Mouse (Mus musculus) megakaryocyte progenitor cell, adult 5-6 weeks (primary cell): ENCODE results near the gene Snx7. TPM values are rescaled to one million over a fixed set of nuclear protein-coding genes. Genes with fewer than 3 reads are reported as not detected.
A peak's percentile ranks its signal among the peaks of the same experiment; 100 is the strongest.

Source experiments
- ATAC-seq: replicated peaks from 2 replicates; pipeline ENCODE4 v1.8.0; 2016; ENCODE audit warnings: mild to moderate bottlenecking, moderate TSS enrichment, inconsistent platforms; ENCODE audit not compliant: poor library complexity
- total RNA-seq, 2 experiments: library from RNA; stranded (forward) in 1 of 2; stranded (reverse) in 1 of 2; fragments of 157-497, 149-512 nt in 1 of 2; fragments of 200-1000 nt in 1 of 2; gene quantifications; 2 replicates each; pipeline versions ENCODE4 v1.2.3 to v1.2.4; 2015 to 2017

Gene Snx7
- total RNA-seq (2015) (5.2 and 6.1 TPM in 2 replicates), total RNA-seq (2017) (11.7 and 13.1 TPM in 2 replicates)

DNA sequence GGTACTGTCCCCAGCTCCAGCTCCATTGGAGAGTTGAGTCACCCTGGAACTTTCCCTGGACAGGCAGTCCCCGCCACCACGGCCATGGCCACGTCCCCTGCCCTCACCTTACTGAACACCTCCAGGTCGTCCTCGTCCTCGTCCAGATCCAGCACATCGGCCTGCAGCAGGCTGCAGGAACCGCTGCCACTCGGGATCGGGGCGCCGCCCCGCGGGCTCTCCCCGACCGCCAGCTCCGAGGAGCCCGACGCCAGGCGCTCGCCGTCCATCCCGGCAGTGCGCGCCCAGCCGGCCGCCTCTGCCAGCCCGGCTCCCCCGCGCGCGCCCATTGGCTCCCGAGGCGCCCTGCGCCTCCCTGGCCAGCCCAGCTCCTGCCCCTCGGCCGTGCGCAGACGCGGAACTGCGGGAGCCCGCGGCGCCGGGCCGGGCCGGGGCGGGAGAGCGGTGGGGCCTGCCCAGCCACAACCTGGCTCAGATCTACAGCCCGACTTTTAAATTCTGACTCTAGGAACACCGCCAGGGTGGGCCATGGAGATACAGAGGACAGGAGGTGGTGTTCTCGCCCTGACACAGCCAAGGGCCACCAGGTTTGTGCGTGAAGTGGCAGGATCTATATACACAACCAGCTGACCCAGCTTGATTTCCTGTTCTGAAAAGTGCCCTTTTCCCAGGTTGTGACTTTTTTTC is at the start of gene Snx7:
Gene Snx7, minus strand, starts transcription at position 300 of the 687 bp plus-strand sequence.
- peak; percentile 94 for ATAC-seq

DNA sequence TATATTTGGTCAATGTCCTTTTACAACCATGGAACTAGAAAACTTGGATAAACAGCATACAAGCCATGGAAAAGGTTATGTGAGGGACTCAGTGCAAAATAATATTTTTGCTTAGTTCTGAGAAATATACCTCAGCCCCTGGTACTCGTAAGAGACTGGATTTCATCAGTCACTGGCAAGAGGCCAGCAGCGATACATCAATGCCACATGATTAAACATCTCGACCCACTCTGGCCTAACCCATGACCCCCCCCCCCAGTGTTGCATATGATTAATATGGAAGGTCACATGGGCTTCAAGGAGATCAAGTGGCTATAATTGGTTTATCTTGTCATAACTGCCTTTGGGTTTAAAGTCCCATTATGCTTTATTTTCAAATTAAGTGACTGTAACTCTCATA is 46.7 kb upstream of the Snx7 start:
- ATAC-seq, result no peak

DNA sequence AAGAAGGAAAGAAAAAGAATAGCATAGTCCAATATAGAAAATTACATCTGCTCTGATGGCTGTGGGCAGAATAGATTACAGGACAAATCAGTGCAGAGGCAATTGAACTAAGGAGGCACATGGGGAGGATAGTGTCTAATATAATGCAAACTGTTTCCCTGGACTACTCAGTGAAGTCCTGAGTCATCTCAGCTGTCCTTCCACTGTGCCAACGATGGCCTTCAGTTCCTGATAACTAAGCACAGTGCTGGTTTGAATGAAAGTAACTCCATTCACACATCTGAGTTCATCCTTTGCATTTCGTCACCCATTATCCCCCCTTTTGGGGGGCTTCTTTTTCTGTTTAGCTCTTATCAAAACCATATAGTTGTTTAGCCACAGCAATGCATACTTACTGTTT is 25.0 kb upstream of the Snx7 start:
- no peak for ATAC-seq

DNA sequence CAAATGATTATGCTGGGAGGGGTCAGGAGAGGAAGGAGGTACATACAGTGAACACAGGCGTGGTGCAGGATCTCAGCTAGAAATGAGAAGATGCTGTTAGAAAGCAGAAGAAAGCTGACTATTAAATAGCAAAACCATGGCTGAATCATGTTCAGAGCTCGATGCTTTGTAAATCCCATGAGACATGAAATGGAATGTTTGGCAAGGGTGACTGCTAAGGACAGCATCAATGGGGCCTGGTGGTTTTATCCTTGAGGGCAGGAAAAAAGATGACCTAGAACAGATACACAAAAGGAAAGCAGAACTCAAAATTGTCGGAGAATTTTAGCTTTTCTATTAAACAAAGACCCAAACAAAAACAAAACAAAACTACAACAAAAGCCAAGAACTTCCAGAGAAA is 6.7 kb upstream of the Snx7 start:
- ATAC-seq, result no peak

DNA sequence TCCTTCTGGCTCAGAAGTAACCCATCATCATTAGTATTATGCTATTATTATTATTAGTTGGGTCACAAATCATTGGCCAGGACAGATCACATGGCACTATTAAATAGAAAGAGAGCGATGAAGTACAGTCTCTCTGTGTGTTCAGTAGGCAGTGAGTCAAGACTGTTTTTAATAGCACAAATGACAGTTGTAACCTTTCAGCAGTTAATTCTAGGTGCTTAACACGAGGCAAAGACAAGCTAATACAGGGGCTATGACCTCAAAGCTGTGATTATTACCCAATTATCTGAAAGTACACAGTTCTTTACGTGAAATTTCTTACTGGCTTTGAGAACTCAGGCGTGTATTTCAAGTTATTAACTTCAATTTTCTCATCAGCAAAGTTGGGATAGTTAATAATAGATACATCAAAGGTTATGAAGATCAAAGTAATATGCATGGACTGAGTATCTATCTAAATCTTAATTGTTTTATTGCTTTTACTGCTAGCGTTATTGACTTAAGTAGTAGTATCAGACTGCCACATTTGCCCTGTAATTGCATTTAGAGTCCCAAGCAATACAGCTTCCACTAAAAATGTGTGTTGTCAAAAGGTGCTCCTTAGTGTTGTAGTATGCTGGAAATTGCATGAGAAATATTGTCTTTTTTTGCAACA is 4.6 kb upstream of the Snx7 start:
- ATAC-seq, result no peak

DNA sequence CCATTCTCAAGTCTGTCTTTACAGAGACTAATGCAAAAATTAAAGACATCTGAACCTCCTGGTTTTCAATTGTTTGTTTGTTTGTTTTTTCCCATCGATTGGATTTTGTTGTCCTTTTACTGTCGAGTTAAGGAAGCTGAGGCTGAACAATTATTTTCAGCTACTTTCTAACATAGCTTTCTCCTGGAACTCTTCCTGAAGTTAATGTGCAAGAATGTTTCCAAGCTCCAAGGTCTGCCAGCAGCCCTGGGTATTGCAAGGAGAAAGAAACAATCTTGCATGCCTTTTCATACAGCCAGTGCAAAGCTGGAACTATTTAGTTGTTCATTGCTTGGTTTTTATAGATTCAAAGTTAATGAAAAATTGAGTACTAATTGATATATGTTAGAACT is 584 bp upstream of the Snx7 start:
- ATAC-seq, result no peak

DNA sequence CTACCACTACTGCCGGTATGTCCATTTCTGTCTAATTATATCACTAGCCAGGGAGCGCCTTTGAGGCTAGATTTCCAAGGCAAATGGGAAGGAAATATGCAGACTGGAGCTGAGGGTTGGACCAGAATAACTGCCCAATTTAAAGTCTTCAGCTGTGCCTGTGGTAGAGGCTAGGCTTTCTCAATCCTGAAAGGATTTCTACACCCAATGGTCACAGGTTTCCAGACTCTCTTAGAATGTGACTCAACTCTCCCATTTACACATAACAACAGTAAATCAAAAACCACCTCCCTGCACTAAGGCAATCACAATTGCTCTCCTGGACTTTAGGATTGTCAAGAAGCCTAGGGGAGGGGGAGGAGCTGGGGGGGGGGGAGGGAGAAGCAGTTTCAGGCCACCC is 645 bp downstream of the Snx7 start:
- peak; percentile 46 for ATAC-seq

DNA sequence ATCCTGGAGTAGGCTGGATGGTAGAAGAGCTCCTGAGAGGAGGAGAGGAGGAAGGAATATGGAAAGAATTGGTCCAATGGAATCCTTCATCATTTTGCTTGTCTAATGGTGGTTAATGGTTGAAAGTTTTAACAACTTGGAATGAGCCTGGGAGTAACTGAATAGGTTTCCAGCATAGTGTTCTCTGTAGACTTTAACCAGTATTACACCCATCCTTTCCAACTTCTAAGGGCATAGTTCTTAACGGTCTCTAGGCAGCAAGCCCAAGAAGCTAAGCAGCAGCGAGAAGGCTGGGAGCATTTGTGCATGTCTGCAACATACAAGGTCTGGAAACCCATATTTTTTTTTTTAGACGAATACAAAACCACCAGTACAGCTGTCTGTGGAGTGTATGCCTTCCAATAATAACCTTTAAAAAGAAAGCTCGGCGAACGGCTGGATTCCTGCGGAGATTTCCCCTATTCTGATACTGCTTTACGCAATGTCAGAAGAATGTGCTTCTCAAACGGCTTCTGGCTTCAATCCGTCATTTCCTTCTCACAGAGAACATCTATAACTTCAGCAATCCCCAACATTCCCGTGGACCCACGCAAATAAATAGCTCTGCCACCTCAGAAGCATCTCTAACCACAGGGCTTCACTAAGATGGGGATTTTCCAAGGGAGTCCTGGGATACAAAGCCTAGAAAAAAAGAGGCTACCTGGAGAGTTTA is 1.9 kb downstream of the Snx7 start:
- no peak for ATAC-seq

DNA sequence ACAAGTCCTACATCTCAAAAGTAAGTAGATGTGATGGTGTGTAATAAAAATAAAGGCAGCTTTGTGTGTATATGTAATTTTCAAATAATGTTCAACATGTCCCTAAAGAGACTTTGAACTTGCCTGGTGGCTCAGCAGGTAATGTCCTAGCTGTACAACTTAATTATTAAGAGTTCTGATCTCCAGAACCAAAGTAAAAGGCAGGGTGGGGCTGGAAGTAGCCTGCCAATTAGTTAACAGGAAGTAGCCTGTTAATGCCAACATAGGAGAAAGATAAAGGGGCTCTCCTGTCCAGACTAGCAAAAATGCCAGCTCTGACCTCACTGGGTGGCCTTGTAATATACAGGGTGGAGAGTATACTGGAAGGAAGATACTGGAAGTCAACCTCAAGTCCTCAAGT is 3.1 kb downstream of the Snx7 start:
- no peak for ATAC-seq

DNA sequence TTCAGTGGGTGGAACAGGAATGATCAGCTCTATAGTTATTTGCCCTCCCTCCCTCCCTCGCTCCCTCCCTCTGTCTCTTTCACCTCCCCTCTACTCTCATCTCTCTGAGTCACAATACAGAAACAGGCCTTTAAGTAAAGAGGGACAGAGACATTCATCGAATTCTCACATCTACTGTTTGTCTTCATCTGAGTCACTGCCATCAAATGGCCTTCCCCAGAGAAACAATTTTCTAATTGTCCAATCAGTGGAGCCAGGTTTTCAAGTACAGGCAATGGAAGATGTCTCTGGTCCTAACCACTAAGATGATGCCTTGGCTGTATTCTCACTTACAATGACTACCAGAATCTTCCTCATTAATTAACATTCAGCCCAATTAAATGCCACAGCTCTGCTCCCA is 5.8 kb downstream of the Snx7 start:
- ATAC-seq, result no peak

DNA sequence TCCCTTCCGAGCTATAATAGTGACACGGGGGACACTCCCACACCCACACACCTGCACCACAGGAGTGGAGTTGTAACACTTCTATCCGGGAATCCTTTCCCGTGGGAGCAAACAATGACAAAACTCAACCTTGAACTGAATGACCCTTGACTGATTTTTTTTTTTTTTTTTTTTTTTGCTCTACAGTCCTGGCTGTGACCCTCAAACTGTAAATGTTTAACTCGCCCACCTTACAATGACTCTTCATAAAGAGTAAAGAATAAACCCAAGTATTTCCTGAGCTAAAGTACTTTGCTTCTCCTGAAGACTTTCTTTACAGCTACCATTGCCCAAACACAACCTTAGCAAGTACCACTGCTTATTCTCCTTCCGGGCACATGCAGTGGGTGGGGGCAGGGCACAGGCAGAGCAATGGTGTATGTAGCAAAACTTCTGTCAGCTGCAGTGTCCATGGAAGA is 6.7 kb downstream of the Snx7 start:
- no peak for ATAC-seq

DNA sequence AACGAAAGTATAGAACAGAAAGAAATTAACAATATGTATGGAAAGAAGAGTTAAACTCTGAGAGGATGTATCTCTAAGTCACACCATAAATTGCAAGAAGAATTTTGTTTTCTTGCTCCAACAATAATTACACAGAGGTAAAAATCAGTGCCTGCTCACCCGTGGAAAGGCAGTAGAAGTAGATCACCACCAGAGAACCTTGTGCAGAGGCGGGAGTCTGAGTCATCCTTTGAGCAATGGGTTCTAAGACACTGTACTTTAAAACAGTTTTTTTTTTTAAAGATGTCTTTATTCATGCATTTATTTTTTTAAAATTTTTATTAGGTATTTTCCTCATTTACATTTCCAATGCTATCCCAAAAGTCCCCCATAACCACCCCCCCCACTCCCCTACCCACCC is 9.7 kb downstream of the Snx7 start:
- no peak for ATAC-seq

DNA sequence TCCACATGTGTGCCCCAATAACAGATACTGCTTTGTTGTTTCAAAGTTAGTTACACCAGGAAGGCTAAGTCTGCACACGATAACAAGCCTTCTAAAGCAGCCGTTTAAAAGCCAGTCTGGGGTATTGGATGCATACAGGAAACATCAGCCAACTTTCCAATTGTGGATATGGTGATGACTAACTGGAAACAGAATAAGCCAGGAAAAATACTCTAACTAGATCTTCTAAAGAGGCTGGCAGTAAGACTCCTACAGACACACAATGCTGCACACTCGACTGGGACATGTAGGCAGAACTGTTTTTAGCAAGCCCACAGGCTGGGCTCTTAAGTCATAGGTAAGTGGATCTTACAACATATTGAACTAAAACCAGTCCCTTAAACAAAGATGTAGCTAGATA is 15.0 kb downstream of the Snx7 start:
- no peak for ATAC-seq

DNA sequence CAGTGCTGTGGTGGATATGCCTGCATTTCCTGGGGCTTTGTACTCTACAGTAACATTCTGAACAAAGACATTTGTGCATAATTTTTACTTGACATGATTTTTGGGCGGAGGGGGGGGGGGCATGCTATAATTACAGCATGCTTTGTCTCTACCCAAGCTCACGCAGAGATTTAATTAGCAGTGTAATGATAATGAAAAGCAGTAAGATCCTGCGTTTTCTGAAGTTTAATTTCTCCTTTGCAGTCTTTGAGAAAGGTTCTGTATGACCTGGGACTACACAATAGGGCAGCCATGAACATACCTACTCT is 16.7 kb downstream of the Snx7 start:
- no peak for ATAC-seq

DNA sequence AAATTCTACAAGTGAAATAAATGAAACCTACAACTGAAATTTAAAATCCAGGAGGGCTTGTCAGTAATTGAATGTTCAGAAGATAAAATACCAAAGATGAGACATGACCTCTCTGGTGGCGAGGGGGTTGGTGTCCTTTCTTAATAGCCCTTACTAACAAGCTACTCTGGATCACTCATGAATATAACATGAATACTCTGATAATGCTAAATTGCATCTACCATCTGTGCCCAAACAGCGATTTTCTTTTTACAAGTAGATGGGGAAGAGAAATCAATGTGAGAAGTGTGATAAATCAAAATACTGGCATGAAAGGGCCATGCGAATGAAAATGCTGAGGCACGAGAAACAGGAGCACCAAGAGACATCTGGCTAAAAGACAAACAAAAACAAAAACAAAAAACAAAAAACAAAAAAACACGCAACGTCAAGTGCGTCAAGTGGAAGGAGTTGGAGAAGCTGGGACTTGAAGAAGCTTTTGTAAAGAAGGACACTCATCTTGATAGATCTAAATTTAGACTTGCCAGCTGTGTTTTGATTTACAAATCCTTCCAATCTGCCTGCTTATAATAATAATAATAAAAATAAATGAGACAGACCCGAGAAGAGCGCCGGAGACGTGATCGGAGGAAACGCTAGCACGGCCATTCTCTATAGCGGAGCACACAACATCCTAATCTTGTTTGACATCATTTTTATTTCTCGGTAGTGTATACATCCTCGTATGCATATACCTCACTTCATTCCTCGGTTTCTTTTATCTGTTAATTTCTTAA is 17.3 kb downstream of the Snx7 start:
- ATAC-seq, result no peak

DNA sequence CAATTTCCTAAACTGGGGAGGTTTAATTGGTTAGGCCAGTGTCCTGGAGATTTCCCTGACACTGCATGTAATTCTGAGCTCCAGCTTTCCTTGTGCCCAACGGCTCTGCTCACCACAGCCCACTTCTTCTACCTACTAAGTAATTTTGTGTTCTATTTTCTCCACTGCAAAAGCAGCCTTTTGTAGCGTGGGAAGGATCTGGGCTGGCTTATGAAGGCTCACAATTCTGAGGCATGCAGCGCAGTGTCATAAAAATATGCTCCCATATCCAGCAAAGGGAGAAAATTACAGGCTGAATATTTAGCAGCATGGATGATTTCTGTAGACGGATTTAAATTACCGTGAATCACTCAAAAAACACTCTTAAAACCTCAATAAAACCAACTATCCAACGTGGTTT is 19.9 kb downstream of the Snx7 start:
- no peak for ATAC-seq

DNA sequence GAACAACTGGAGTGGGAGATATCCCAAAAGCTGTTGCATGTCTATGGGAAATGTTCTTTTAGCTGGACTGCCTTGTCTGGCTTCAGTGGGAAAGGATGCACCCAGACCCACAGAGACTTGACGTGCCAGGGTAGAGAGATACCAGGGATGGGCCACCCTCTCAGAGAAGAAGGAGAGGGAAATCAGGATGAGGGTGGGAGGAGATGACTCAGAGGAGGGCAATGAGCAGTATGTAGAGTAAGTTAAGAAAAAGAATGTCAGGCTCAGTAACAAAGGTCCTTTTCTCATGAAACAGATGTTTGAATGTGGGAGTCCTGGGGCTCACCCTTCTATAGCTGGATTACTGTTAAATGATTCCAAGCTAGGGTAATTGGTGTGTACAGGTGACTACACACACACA is 26.1 kb downstream of the Snx7 start:
- no peak for ATAC-seq

DNA sequence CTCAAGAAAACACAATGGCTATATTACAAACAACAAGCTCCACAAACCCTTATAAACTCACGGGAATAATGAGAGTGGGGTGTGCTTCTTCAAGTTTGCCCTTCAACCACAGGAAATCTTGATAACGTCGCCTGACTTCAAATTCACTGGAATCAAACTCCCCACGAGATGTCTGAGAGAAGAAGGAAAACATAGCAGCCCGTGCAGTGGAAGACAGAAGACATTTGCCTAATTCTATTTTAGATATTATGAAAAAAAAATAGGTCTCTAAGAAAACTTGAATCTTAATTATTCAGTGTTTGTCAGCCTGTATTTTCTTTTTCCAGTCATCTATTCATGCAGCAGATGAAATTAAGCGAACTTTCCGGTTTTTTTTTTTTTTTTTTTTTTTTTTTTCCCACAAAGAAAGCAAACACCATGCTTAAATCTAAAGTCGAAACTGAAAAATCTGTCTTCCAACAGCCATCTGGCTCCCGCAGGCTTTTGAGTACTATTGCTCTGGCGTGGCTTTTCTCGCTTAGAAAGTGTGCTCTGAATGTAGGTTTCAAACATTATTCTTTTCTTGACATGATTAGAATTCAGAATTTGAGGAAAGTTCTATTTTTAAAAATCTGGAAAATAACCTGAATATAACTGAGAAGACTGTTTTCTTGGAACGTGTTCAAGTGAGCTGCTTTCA is 28.7 kb downstream of the Snx7 start:
- no peak for ATAC-seq

DNA sequence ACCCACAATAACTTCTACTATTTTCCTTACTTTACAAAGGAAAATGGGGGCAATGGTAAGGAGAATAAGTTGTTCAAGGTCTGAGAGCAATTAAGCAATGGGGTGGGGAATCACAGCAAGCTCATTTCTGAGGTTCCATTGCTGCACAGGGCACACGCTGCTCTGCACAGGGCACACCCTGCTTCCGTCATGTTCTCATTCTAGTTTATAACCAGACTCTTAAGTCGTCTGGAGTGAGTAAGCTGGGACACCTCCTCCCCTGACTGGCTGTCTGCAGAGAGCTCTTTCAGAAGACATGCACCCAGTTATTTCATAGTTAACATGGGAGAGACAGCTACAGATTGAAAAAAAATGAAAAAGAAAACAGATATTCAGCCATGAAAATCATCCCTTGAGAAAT is 30.7 kb downstream of the Snx7 start:
- ATAC-seq, result no peak

DNA sequence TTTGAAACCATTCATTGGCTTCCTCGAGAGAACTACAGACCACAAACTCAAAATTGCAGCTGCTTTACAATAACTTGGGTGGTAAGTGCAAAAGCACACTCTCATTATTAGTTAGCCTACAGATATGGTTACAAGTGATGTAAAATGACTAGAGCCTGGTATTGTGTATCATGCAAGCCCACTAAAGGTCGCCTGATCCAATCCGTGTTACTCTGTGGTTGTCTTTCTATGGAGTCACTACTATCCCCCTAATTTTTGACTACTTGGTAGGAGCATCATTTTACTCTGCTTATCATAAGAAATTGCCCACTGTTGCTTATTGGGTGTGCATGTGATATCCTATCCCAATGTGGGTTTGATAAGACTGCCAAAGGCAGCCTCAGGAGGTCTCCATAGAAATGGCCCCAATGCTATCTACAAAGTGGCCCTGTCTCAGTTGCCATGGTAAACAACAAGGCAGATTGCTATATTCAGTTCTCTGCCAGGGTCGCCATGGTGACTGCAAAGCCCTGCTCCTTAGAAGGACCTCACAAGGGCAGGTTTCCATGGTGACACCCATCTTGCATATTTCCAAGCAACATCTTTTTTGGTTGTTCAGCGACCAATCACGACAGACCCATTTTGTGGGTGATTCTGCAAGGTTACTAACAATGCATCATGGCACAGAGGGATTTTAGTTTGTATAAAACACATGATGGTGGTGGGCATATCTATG is 42.1 kb downstream of the Snx7 start:
- ATAC-seq, result no peak
